Mouse (Mus musculus) forelimb bud, embryonic 11.5 days (tissue): Measurements from ENCODE around the gene Rtkn2.
"Not testable (repeated sequence)": the region's sequence is repeated elsewhere in the genome, so short reads cannot be mapped to it uniquely, and the experiment has no call there.

ENCODE experiments used
- DNase-seq: peaks from one replicate; pipeline ENCODE4 v3.0.0-alpha.2; 2012; ENCODE audit warnings: low read depth, low spot score

Gene Rtkn2

DNA sequence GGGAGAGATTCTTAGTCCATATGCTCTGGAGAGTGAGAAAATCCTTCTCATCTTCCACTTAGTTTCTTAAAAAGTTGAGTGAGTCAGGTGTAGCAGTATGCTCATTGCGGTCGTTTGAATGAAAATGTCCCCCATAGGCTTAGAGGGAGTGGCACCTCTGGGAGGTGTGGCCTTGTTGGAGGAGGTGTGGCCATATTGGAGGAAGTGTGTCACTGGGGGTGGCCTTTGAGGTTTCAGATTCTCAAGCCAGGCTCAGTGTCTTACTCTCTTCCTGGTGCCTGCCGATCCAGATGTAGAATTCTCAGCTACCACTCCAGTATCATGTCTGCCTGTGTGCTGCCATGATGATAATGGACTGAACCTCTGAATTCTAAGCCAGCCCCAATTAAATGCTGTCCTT is 99.3 kb downstream of the Rtkn2 start:
- no peak for DNase-seq

DNA sequence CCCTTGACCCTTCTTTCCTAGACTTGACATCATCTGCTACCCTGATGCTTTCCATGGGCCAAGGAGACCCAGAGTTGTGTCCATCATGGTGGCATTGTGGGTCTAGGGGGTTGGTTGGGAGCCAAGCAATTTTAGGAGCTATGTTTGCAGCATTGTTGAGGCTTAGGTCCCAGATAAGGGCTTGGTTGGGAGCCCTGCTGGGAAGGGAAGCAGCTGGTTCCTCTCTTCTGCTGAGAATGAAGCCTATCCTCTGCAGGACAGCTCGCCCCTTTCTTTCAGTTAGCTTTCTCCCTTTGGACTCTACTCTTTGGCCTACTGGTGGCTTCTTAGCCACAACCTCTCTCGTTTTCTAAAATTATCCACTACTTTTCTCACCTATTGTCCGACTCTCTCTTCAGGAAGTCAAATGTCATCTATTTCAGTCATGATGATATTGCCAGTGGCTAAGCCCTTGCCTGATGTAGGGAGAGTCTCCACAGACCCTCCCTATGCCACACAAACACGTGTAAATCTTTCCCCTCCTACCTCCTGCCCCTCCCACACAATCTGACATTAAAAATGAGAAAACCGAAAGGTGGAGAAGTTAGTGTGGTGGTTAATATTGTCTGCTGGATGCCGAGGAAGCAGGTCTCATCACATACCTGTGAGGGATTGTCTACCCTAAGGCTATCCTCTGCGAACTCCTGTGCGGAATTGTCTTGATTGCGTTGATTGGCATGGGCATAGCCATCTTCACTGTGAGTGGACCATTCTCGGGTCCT is 100.7 kb downstream of the Rtkn2 start:
- DNase-seq, result no peak

DNA sequence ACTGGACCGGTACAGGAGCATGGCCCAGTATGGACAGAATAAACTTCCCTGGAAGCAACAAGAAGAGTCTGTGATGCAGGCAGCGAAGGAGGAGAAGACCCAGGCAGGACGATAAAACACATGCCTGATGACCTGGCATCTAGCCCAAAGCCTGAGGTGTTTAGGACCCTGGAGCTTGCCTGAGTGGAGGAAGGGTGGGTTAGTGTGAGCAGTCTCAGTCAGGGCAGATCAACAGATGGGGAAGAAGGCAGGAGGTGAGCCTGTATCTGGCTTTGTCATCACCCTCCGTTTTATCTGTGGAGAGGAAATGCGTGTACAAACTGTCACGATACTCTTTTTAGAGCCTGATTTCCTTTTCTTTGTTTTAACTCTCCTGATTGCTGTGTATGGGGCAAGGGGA is 102.3 kb downstream of the Rtkn2 start:
- DNase-seq, result no peak

DNA sequence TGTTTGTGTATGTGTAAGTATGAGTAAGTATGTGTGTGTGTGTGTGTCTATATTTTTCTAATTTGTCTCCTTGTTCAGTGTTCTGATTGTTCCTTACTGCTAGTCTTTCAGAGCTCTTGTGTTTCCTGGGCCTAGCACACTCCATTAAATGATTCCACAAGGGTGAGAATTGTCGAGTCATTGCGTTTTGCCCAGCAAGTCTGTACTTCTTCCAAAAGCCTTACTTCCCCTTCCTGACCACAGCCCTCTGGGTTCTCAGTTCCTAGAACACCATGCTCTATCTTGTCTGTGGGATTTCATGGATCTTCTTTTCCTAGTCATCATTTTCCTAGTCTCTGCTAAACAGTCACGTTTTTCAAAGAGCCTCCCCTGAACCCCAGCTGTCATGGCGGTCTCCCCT is 106.2 kb downstream of the Rtkn2 start:
- no peak for DNase-seq

DNA sequence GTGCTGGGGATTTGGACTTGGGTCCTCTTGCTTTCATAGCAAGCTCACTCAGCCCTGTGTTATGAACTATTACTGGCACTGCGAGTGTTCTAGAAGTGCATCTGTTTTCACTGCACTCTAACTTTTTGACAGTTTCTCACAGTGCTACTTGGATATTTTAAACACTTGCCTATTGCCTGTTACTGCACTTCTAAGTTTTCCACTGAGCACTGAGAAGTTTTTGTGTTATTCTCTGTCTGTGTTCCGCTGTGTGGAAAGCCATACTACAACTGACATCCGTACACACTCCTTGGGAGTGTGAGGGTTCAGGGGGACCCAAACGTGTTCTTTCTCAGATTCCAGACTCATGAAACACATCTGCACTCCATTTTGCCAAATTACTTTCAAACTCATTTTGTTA is 107.6 kb downstream of the Rtkn2 start:
- no peak for DNase-seq

DNA sequence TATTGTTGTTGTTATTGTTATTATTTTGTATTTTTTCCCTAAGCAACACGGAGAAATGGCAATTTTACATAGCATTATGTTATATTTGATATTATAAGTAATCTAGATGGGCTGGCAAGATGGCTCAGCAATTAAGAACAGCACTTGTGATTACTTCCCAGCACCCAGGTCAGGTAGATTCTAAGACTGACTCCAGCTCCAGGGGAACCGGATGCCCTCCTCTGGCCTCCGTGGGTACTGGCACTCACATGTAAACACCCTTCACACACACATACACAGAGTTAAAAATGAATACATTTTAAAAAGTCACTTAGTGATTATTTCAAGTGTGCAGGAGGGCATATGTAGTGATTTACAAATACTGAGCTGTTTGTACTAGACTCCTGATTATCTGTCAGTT is 108.4 kb downstream of the Rtkn2 start:
- no peak for DNase-seq

DNA sequence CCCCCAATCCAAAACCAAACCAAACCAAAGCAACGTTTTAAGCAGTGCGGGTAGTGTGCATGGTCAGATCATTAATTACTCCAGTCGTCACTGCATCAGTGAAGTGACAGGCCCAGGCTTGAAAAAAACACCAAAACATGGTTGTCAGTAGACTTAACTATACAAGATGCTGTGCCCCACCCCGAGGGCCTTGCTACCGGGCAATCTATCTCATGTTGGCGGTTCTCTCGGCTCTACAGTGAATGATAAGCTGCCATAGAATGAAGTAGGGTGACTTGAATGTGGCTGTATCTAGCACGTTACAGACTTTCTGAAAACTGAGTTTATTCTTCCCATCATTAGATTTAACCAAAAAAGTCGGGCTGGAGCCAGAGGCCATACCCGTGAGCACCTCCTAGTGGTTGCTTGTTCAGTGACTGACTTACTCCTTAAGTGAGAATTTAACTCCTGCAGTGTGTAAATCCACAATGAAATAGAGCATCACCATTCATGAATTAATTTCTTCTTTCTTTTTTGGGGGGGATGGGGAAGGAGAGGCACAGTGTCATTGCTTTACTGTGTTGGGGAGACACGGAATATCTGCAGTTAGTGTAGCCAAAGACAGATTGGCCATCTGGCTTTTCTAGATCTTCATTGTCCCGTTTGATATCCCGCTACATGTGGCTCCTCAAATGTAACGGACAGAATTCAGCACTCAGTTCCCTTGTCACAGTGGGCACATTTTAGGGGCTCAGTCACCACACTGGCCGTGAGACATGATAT is 110.2 kb downstream of the Rtkn2 start:
- DNase-seq, result no peak

DNA sequence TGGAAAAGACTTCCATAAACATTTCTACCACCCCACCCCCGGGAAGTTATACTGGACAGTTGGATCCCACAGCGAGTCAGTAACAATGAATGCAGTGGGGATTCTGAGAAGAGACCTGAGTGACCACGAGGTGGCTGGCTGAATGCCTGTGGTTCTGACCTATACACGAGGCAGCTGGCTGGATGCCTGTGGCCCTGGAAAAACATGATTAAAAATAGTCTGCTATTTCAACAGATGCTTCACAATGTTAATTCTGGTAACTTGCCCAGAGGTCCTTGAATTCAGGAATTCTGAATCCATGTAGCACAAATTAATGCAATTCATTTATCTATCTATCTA is 110.8 kb downstream of the Rtkn2 start:
- DNase-seq, result no peak

DNA sequence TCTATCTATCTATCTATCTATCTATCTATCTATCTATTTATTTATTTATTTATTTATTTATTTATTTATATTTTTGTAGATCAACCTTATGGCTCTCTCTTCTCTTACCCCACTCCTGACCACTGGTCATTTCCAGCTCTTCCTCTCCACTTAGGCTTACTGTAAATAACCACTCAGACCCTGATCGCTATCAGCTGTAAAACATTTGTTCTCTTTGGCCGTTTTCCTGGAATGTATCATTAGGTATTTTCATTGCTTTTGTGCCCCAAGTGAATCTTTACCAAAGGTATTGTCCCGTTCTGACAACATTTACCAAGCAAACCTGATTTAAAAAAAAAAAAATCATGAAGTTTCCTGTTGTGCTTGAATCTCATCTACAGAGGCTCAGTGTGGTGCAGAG is 111.2 kb downstream of the Rtkn2 start:
- no peak for DNase-seq

DNA sequence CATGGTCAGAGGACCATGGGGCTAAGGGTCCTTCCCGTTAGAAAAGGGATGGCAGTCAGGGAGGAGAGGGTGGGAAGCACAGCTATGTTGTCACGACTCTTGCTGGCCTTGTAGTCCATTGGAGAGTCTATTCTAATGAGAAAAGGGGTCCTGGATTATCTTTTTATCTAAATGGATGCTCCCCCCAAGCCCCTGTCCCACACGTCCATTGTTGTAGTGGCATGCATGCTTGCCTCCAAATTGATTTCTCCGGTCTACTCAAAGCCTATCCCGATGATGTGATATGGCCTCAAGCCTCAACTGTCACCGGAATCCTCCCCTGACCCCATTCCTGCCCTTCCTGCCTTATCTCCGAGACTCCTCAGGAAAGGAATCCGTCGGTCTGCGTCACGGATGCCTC is 111.6 kb downstream of the Rtkn2 start:
- no peak for DNase-seq

DNA sequence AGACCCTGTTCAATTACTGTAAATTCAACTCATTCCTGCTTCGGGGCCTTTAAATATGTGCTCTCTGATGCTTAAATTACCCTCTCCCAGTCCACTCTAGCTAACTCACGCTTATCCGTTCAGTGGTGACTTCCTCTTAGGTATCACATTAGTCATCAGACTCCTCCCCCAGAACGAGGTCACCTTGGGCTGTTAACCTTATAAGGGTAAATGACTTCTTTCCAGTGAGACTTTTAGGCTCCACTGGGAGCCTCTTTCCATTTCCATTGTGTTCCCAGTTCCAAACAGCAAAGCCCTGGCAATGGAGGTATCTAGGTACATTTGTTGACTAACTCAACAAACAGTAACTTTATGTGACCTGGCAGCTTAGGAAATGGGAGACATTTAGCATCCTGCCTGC is 112.5 kb downstream of the Rtkn2 start:
- no peak for DNase-seq

DNA sequence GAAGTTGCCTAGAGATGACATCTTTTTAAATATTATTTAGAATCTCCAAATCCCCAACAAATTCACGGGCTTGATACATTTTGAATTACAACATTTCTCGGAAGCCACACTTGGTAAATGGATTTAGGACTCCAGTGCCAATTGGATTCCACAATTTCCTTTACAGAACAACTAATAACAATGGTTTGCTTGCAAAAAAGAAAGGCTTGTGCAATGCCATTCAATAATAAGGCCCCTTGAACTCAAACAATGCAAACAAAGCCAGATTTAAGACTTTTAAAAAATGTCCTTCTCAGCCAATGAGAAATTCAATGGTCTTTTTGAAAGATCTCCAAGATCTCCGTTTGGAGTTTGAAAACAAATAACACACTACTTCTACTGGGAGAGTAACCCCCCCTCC is 114.1 kb downstream of the Rtkn2 start:
- DNase-seq, result no peak

DNA sequence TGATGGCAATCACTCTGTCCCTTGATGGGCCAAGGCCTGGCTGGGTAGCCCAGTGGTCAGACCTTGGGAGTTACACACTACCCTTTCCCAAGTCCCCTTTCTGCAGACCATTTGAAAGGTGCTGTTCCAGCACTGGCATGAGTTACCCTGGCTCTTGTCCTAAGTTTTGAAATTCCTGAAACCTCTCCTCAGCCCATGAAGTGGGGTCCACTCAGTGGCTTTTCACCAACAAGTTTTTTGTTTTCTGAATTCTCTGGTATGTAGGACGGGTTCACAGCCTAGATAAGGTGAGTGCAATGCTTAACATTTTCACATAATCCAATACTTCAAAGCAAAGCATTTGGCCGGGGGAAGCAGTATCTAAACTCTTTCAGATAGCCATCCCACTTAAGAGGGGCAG is 115.8 kb downstream of the Rtkn2 start:
- no peak for DNase-seq

DNA sequence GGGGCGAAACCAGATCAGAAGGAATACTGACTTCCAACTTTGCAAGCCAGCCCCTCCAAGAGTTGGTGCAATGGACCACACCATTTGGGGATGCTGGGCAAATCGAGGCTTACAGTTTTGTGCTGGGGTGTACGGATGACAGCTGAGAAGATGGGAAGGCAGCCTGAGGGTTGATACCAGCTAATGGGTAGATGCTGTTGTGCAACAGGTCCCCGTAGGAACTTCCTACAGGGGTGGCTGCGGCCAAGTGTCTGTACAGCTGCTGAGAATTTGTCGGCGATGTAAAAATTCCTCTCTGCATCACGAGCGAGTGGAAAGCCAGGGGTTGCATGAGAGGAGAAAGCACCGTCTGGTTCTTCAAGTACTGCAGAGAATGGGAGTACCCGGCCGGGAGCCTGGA is 117.0 kb downstream of the Rtkn2 start:
- DNase-seq, result no peak

DNA sequence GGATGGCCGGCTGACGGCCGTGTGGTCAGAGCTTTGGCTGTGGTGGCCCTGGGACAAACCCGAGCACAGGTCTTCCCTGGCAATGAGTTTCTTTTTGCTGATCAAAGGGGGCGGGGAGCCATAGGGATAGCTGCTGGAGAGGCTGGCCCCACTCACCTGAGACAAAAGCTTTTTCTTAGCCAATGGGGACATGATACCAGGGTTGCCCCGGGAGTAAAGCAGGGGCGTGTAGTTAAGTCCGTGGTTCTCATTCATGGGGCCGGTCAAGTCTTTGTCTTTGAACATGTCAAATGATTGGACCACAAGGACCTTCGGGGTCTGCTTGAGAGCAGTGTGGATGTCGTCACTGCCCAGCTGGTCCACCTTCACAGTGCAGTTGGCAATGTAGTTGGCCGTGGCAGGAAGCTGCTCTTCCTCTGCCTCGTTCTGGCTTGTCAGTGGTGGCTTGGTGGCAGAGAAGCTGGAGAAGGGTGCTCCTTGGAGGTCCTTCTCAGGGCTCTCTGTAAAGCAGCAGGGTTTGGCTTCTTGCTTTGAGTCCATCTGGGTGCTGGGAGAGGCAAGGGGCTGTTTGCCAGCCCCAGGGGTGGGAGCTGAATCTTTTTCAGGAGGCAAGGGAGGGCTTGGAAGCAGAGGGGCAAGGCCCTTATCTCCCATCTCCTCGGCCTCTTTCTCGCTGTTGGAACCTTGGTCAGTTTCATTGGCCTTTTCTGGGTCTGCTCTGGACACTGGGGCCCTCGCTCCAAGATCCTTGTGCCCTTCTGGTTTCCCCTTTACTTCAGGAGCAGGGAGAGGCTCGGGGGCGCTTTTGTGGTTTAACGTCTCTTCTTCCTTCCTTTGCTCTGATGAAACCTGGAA is 118.7 kb downstream of the Rtkn2 start:
- no peak for DNase-seq

DNA sequence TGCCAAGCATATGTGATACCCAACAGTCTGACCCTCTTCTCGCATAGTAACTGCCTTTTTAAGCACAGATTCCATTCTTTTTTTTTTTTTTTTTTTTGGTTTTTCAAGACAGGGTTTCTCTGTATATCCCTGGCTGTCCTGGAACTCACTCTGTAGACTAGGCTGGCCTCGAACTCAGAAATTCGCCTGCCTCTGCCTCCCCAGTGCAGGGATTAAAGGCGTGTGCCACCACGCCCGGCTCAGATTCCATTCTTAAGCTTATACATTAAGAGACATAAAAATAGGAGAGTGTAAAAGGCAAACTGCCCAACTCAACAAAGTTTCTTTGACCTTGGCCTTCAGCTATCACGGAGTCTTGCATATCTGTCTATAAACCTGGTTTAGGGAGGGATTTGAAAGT is 120.4 kb downstream of the Rtkn2 start:
- DNase-seq, result not testable (repeated sequence)

DNA sequence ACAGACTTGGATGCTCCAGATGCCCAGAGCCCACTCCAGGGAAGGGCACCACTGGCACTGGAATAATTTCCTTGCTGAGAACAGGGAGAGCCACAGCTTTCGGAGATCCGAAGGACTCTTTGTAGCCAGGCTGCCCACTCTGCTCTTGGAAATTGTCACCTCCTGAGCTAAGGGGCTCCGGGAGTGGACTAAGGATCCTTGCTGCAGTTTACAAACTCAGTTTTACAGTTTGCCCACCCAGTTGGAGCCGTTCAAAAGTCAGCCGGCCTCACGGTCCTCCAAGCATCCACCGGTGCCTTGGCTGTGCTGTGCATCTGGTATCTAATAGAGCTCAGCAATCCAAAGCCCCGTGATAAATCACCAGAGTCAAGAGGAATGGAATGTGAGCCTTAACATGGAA is 121.1 kb downstream of the Rtkn2 start:
- DNase-seq, result no peak

DNA sequence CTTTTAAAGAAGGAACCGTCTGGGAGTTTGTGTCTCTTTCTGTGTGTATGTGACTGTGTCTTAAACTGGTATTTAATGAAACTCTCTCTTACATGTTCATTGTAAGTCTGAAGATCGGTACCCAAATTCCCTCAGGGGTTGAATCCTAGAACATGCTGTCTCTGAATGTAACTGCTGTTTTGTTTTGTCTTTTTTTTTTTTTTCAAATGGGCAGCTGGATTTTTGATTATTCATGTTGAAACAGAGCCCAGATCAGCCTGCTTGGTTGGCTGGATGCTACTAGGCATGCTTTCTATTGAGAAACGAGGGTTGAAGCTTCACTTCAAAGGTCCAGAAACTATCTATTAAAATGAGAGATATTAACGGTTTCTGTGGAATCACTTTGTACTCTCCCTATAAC is 121.9 kb downstream of the Rtkn2 start:
- no peak for DNase-seq

DNA sequence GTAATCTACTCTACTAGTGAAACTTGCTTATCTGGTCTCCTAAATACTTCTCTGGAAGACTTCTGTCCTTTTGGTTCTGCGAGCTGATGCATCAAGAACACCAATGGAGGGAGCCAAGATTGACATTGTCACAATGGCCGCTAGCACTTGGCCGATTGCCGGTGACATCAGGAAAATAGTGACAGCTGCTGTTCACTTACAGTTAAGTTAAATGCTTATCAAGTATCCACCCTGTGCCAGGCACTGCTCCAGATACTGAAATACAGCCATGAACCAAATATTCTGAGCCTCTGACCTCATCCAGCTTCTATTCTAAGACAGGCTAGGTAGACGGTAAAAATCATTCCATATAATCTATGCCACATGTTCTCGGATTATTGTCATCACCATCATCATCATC is 123.2 kb downstream of the Rtkn2 start:
- DNase-seq, result no peak

DNA sequence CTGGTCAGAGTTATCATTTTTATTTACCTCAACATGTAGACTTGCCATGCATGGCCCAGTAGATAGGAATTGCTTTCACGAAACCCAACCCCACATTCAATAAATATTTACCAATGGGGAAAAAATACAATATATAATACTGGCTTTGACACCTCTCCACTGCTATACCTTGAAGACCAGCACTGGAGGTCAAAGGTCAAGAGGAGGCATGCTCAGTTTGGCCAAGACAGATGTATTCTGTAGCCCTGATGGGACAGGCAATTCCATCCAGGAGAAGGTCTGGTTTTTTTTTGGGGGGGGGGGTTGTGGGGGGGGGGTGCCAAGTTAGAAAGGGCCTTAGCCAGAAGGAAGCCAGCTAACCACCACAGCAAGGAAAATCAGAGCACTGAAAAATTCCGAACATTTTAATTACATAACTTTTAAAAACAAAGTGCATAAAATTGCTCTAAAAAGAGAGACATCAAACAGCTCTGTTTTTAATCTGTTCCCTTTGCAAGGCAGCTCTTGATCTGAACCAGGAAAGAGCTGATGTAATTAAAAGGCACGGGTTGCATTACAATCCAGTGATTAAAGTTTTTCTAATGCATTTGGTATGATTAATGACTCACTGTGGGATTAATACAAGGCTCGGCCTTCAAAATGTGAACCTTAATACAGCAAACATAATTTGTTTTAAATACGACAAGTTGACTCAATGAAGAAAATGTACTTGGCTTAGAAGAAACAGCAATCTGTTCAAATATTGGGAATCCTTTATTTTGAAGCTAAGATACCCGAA is 123.9 kb downstream of the Rtkn2 start:
- DNase-seq, result no peak

DNA sequence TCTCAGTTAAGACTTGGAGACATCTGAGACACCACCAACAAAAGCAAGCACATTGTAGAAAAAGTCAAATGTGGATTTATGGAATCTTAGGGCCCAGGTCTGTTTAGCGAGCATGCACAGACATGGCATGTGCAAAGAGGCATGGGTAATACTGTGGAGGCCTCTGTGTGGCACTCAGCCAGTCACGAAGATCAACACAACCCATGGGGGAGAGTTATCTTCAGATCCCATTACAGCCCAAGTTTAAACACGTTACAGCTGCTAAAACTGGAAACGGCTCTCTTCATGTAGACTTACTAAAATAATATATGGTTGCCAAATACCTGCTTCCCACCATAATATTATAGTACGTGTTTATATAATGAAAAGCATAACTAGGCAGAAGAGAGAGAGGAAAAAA is 124.6 kb downstream of the Rtkn2 start:
- DNase-seq, result peak; percentile 29

DNA sequence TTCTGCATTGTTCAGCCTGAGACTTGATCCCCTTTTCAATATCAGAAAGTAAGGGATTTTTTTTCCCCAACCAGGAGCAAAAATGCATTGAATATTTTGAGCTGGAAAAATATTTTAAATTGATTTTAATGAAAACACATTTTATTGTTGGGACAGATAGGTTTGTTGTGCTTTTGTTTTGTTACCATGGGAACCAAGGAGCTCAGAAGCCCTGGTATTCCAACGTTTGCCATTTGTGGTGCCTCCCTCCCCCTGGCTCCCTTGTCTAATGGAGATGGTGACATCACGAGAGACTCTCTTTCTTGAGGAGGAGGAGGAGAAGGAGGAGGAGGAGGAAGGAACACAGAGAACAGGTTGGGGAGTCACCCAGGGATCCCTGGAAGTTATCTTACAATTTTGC is 125.1 kb downstream of the Rtkn2 start:
- peak; percentile 53 for DNase-seq
